Mouse (Mus musculus): Measurements from ENCODE around the gene H60b.
"Not testable (repeated sequence)": the region's sequence is repeated elsewhere in the genome, so short reads cannot be mapped to it uniquely, and the experiment has no call there.

H60b gene

GRCm38 (mm10) chr10:22273684-22274305 is 115.4 kb downstream of the H60b start:
- DNase-seq (ENCODE audit: low read depth, low spot score) = no peak

GRCm38 (mm10) chr10:22274445-22275057 is 116.2 kb downstream of the H60b start:
- no peak for DNase-seq (ENCODE audit: low read depth, low spot score)

GRCm38 (mm10) chr10:22278468-22278867 is 120.1 kb downstream of the H60b start:
- not testable (repeated sequence) for DNase-seq (ENCODE audit: low read depth, low spot score)

- DNase-seq (ENCODE audit: low read depth, low spot score) = peak; percentile 55
These were observed 124.4 kb downstream of the H60b start for GRCm38 (mm10) chr10:22282816-22283215.

DNA sequence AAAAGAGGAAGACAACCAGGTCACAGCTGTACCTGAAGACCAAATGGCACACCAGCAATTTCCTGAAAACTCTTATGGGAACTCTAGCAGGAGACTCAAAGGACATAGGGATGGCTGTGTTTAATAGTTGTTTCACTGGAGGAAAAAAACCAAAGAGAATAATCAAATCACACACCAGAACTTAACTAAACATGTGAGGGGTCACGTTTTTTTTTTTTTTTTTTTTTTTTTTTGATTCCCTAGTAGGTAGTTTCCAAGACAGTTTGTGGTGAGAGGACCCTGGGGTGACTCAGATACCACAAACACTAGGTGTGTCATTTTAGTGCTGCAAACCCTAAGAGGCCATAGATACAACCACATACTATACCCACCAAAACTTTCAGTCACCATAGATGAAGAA is 137.3 kb downstream of the H60b start:
- no peak for DNase-seq (ENCODE audit: low read depth, low spot score)

- DNase-seq (ENCODE audit: low read depth, low spot score) = no peak
These were observed 138.8 kb downstream of the H60b start for GRCm38 (mm10) chr10:22297033-22297762.

DNA sequence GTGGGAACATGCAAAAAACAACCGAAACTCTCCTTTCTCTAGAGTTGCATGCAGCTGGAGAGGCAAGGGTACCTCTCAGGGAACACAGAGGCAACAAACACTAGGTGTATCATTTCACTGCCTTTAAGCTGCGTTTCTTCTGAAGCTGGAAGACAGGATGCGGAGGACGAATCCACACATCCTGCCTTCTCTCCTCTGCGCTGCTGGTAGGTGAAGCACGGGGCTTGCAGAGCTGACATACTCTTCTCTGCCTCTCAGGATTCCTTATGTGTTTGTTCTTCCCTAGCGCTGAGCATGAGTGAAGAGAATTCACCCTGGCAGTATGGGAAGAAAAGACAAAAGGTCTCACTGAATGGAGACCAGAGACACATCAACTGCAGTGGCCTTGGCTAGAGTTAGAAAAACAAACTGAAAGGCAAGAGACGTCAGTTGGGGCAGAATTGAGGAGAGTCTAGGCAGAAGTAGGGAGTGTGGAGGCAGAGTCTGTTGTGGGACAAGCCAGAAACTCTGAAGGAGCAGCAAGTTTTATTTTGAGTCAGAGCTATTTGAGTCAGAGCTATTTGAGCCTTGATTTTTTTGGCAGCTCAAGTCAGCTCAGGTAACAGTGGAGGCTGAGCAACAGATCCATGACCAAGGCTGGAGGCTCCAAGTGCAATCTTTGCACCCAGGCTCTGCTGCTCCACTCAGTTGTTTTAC is 139.5 kb downstream of the H60b start:
- peak; percentile 45 for DNase-seq (ENCODE audit: low read depth, low spot score)

GRCm38 (mm10) chr10:22299324-22299723 is 140.9 kb downstream of the H60b start:
- DNase-seq (ENCODE audit: low read depth, low spot score) = no peak

DNA sequence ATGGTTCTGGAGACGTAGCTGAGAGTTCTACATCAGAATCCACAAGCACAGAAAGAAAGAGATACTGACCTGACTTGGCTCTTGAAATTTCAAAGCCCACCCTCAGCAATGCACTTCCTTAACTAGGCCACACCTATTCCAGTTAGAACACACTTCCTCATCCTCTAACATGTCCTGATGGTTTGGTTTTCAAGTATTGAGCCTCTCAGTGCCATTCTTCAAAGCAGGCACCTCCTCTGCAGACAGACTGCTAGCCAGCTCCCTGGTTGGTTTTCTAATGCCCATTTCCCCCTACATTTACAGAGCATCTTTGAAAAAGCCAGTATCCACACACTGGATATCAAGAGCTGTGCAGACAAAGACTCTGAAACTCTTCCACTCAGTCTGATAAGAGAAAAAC is 143.3 kb downstream of the H60b start:
- no peak for DNase-seq (ENCODE audit: low read depth, low spot score)

DNA sequence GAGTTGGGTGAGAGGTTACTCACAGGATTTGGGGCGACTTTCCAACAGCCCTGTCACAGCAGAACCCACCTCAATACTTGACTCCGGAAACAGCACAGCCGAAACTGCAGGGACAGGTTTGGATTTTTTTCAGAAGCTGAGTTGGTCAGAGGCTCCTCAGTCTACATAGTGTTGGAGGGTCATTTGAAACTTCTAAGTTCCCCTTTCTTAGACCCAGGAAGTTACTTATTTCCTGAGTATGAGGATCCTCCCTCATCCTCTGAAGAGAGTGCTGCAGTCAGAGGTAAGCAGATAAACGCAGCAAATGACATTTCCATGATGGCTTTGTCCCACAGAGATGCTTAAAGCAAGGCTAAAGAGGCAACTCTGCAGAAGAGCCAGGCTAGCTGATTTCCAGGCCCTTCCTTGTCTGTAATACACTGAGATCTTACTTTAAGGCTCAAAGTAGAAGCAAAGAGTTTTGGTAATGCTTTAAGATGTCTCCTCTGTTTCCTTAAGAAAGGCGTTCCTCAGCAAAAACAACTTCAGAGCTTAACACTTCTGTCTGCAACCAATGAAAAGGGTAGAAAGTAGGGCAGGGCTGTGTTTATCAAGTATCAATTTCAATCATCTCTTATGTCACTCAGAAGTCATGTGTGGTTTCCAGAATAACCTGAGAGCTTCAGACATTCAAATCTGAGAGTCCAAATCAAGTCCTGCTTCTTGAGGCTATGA is 144.1 kb downstream of the H60b start:
- no peak for DNase-seq (ENCODE audit: low read depth, low spot score)

DNA sequence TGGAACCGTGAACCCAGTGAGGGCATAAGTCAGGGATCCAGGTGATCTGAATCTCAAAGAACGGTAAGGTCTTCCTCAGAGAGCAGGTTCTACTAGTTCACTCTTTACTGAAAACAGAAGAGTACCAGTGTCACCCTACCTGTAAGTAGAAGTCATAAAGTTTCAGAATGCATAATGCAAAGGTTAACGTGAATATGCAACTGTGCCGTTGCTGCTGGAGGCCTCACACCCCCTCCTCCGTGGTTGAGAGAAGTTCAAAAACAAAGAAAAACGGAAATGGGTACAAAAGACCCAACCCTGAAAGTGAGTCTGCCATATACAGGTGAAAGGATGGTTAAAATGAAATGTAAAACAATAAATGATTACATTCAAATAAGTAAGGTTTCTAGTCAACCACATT is 145.3 kb downstream of the H60b start:
- DNase-seq (ENCODE audit: low read depth, low spot score) = no peak

DNA sequence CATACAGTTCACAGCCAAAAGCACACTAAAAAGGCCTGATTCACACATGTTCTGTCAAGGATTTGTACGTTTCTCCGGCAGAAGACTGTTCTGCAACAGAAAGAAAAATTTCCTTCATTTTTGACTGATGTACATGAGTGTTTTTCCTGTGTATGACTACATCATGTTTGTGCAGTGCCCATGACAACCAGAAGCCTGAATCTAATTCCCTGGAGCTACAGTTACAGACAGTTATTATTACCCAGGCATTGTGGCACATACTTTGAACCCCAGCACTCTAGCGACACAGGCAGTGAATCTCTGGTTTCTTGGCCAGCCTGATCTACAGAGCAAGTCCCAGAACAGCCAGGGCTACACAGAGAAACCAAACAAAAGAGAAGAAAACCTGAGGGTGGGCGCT is 147.4 kb downstream of the H60b start:
- DNase-seq (ENCODE audit: low read depth, low spot score) = peak; percentile 68

- peak; percentile 97 for DNase-seq (ENCODE audit: low read depth, low spot score)
These were observed 148.1 kb downstream of the H60b start for GRCm38 (mm10) chr10:22306452-22306851.

- DNase-seq (ENCODE audit: low read depth, low spot score) = no peak
These were observed 149.8 kb downstream of the H60b start for GRCm38 (mm10) chr10:22308221-22308620.

GRCm38 (mm10) chr10:22322858-22323257 is 164.5 kb downstream of the H60b start:
- no peak for DNase-seq (ENCODE audit: low read depth, low spot score)
